Mouse (Mus musculus) heart, postnatal 25 days (tissue): ENCODE data around the gene Klf16. TPM values are rescaled to one million over a fixed set of nuclear protein-coding genes. Genes with fewer than 3 reads are reported as not detected.

ENCODE experiments used
- DNase-seq: peaks from one replicate; pipeline ENCODE4 v3.0.0; 2022; ENCODE audit warnings: low spot score
- intact Hi-C: fragments of 180-260 bp; cut with DNase I; formaldehyde crosslinking; loops from one replicate; pipeline ENCODE4 v1.15.1; 2025
- total RNA-seq, 2 experiments: library from RNA; stranded (reverse); gene quantifications; 2 replicates each; pipeline ENCODE4 v1.2.3; 2021

The Klf16 gene
- total RNA-seq, 2 experiments from 2014 or later, result 3.0 to 4.5 TPM

DNA sequence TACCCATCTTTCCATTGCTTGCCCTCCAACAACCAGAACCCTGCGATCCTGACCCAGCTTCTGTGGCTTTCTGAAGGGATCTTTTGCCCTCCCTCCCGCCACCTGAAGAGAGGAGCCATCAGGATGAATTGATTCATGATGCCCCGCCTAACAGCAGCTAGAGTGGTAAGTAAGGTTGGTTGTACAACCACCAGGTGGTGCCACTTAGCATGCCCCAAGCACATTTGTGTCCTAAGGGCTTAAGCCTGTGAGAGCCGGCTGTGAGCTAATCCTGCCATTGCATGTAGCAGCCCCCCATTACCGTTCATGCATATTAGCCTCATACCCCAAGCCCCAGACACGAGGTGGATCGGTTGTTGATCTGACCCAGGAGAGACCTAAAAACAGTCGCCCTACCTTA lies 1.8 kb upstream of the Klf16 start:
- intact Hi-C loops, result no loop called here
- no peak for DNase-seq

DNA sequence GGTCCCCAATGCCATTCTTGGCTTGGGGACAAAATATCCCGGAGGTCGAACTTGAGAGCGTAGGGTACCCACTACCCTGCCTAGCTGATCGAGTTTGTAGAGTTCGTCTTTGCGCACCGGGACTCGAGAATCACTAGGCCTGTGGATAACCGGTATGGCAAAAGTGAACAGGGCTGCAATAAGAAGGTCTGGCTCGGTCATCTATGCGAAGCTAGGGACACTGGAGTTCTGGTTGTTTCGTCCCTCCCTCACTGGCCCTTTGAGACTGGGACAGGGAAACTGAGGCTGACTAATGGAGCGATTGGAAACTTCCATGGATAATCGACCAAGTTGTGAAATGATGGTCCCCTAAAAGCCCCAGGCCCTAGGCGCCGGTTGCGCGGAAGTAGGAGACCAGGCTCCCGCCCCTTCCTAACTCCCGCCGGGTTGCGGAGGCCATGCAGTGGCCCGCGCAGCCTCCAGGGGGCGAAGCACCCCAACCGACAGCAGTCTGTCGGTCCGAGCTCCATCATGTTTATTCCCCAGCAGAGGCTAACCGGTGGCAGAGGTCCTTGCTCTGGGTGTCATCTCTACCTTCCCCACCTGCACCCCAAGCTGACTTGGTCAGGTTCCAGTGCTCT lies 1.1 kb upstream of the Klf16 start:
- peak; percentile 77 for DNase-seq
- intact Hi-C loops, result no loop called here

DNA sequence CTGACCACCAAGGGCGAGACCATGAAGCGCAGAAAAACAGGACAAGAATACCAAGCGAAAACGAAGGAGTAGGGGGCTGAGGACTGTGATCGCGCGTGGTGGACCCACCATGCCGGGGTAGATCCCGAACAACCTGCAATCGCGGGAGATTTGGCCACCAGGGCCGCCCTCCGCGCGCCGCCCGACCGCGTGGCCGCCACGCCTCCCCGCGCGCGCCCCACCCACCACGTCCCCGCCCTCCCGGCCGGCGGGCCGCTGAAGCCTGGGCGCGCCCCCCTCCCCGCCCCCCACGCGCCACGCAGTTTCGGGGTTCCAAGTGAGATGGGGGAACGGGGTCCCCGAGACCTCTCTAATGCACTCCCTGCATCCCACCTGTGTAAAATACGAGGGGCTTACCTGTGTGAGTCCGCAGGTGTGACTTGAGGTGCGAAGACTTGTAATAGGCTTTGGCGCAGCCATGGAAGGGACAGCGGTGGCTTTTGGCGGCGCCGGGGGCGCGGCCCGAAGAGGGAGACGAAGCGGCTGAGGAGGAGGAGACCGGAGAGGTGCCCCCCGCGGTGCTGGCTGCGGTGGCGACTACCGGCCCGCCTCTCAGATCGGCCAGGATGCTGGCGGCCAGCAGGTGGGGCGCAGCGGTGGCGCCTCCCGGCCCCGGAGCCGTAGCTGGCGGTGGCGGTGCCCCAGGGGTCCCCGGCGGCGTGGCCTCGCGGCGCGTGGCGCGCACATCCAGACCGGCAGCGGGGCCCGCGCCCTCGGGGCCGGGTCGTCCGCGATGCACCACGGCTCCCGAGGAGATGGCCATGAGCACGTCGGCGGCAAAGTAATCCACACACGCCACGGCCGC lies 548 bp downstream of the Klf16 start:
- intact Hi-C loops, result no loop called here
- no peak for DNase-seq

DNA sequence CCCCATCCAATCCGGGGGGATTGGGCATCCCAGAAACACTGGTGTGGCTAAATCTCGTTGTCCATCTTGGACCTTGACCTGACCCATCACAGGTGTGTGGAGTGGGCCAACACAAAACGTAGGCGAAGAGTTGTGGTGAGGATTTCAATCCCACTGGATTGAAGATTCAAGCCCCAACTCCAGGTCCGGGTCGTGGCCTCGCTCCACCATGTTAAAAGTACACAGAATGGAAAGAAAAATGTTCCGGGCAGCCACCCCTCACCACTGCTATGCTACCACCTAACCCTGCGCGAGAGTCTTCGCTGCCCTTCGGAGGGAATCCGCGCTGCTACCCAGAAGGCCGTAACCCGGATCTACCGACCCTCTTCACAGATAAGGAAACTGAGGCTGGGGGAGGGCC lies 1.2 kb downstream of the Klf16 start:
- intact Hi-C loops, result no loop called here
- DNase-seq, result no peak

DNA sequence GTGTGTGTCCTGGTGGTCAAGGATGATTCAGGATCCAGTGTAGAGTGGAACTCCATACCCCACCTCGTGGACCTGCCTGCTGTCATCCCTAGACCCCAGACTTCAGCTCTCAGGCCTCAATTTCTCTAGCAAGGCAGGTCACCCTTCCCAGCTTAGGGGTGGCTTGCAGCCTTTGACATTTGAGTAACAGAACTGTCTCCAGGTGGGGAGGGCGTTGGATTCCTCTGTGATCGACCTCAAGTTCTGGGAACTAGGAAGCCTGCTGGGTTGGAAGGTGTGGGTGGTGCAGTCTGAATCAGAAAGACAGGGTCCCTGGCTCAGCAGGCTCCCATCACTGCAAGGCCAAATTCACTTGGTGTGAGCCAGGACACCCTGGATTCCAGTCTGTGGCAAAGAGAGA lies 2.2 kb downstream of the Klf16 start:
- intact Hi-C loops, result no loop called here
- DNase-seq, result no peak

DNA sequence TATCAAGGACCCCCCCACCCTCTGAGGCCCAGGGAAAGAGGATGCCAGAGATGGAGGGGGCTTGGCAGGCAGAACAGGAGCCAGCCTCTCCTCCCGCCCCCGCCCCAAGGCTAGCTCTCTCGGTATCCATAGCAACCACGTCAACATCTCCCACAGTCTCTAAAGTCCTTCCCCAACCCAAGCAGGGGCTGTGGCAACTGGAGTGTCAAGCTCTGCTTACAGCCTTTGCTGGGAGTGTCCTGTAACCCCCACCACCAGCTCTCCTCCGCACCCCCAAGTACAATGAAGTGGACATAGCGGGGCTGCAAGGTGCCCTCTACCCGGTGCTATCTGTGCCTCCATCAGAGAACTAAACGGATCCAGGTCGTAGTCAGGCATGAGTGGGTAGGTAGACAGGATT lies 3.2 kb downstream of the Klf16 start:
- intact Hi-C loops, result no loop called here
- DNase-seq, result no peak

DNA sequence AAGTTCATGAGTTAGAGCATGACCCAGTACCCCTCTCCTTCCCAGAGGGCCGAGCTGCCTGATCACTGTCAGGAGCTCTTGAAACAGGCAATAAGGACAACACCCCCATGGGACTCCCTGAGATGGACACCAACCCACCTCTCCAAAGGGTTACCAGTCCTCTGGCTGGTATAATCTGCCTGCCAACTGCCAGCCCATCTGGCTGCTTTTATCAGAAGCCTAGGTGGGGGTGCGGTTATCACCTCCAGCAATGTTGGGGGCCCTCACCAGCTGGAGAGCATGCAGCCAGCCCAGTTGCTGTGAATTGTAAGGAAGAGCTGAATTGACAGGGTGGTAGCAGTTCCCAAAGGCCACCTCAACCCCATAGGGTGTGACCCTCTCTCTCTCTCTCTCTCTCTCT lies 4.6 kb downstream of the Klf16 start:
- intact Hi-C loops, result no loop called here
- DNase-seq, result no peak

DNA sequence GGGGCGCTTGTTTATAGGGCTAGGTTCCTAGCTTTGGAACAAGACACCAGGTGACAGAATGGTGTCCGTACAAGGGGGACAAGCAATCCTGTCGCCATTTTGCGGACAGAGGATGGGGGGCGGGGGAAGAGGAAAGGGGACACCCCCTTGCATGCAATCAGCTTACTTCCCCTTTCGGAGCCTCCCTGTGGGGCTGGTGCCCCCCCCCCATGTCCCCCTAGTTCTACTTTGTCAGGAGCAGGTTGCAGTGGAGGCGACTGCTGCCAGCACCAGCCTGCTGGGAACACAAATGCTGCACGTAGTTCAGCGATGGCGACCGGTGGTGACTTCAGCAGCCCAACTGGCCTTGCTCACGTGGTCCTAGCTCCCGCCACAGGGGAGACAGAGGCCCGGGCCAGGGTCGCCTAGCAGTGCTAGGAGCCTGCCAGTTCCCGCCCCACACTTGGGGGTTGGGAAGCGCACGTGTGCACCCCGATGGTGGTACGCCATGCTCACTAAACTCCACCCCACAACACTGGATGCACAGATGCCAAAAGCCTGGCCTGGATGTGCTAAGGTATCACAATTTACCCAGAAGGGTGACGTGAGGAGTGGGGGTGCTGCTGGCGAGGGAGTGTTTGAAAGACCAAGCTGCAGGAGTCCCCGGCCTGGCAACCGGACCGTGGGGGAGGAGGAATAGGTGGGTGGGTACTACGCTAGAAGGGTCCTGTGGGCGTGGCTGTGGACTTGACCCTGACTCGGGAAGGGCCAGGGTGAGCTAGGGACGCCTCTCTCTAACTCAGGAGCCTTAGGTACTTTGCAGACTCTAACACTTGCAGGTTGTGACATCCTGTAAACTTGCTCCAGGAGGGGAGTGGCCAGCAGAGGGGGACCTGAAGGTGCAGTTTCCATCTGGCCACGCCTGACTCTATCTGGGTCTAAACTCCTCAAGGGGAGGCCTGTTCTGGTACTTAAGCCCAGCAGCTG lies 6.0 kb downstream of the Klf16 start:
- no peak for DNase-seq
- intact Hi-C loops, result no loop called here

DNA sequence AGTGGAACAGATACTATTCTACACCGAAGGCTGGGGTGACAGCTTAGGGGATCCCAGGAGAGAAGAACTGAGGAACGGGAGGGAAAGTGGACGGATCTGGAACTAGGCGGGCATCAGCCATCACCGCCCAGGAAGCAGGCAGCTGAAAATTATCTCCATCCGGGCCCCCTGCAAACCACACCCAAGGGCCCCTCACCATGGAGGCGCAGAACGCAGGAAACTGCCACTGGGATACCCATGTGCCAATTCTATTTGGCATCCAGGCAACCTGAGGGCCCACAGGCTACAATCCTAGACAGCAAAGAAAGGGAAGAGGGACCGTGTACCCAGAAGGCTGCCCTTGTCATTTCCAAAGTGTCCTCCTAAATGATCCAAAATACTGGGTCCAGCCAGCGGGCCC lies 6.7 kb downstream of the Klf16 start:
- intact Hi-C loops, result no loop called here
- no peak for DNase-seq

DNA sequence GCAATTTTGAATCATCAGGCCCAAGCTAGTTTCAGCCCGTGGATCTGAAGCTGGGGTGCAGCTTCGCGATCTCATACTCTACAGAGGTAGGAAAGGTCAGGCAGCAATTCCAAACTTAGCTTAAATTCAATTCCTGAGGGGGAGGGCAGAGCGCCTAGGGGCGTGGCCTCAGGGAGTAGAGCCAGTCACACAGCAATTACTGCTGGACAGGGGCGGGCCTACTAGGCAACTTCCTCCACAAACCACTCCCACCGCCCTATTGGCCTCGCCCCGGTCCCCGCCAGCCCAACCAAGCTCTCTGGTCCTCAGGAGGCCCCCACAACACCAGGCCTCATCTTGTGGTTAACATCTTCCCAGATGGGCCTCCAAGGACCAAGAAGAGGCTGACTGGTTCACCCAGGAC lies 7.5 kb downstream of the Klf16 start:
- intact Hi-C loops, result no loop called here
- DNase-seq, result peak; percentile 39

DNA sequence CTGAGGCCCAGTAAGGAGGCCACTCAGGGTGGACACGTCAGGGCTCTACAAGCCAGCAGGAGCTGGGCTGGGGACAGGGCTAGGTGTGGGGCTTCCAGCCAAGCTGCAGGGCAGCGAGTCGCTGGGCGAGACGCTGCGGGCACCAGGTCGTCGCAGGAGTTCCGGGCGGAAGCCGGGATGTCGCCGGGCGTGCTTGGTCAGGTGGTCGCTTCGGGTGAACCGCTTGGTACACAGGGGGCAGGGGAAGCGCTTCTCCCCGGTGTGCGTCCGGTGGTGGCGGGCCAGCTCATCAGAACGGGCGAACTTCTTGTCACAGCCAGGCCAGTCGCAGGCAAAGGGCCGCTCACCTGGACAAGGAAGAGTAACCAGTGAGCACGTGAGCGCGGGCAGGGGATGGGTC lies 8.2 kb downstream of the Klf16 start:
- no peak for DNase-seq
- intact Hi-C loops, result no loop called here

DNA sequence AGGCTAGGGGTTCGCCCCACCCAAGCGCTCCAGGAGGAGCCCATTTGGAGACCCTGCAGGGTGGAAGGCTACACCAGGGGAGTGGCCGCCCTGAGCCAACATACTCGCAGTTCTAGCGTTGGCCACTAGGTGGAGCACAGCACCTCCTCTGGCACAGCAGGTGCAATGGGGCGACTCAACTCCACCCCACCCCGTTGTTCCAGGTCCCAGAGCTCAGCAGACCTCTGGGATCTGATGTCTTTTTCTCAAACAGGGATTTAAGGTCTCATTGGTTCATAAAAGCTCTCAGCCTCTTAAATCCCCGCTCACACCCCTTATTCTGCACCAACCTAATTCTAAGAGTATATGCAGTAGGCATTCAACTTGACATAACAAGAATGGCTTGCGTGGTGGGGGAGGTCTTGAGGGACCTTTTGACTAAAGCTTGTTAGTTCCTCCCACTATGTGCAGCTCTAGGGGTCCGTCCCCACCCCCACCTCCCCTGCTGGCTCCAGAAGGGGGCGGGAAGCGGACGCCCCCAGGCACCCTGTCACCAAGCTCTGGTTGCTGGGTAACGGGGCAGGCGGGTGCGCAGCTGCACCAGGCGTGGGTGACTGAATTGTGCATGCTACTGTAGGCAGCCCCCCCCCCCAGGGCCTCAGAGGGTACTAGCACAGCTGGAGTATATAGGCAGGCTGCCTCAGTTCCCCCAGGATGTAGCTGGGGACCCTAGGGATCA lies 10.6 kb downstream of the Klf16 start:
- intact Hi-C loops, result loop anchor here (1.0 kb wide), 1 partner anchor 122 kb away; no protein-coding TSS in a partner anchor
- DNase-seq, result peak; percentile 42

DNA sequence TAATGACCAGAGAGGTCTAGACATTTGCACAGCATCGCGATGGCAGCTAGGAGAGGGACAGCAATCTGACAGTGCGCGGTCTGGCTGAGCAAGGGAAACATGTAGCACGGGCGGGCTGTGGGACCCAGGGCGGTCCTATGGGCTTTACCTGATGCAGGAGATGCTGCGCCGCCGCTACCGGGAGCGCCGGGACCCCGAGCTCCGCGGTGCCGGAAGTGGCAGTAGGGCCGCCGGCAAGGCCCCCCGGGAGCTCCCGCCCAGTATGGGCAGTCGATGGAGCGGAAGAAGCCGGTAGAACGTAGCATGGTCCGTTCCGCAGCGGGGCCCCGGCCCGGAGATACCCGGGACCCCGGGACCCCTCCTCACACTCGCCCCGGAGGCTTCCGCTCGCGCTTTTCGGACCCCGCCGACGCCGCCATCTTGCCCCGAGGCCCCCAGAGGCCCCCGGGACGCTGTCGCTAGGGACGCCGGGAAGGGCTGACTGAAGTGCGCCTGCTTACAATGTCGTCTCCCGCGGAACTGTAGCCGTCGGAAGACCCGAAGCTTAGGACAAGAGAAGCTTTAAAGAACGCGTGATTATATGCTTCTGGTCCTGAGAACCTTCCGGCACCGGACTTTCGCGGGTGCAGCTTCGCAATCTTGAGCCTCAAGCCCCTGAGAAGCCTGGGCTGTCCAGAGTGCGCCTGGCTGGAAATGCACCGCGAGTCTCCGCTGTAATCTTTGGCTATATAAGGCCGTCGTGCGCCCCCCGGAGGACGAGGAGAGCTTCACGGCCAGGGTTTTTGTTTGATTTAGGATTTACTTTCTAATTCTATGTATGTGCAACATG lies 15.8 kb downstream of the Klf16 start, which contains the start of gene Rexo1:
TSS of gene Rexo1 (minus strand) at position 445 of the 829 bp plus-strand sequence.
- peak; percentile 84 for DNase-seq
- intact Hi-C loops, result no loop called here

DNA sequence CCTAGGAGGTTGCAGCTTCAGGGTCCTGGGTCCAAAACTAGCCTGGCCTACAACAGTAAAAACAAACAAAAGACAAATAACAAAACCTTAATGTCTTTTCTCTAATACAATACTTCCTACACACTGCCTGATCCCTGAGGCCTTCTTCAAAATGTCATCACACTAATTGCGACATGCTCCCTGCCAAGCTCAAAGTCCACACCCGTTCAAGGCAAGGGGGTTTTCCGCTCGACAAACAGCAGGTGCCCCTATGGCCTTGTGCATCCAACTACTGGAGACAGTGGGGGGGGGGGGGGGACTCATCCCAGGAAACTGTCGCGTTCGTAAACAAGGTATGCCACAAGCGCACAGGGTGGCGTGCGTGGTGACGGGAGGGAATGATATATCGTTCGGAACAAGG lies 16.5 kb downstream of the Klf16 start:
- intact Hi-C loops, result no loop called here
- no peak for DNase-seq

DNA sequence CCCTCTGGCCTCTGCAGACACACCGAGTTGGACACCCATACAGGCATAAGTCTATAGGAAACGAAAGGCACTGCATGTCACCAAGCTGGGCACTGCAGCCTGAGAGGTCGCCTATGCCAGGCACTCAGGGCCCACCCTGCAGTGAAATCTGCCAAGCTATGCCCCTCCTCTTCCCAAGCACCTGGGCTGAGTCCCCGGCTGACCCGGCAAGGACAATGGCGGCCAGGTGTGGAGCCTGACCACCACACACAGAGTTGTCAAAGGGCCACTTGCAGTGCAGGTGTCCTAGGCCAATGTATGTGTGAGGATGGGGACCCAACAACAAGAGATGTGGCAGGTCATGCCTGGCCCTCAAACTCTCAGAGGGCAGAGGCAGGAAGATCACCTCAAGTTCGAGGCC lies 17.7 kb downstream of the Klf16 start:
- no peak for DNase-seq
- intact Hi-C loops, result no loop called here

DNA sequence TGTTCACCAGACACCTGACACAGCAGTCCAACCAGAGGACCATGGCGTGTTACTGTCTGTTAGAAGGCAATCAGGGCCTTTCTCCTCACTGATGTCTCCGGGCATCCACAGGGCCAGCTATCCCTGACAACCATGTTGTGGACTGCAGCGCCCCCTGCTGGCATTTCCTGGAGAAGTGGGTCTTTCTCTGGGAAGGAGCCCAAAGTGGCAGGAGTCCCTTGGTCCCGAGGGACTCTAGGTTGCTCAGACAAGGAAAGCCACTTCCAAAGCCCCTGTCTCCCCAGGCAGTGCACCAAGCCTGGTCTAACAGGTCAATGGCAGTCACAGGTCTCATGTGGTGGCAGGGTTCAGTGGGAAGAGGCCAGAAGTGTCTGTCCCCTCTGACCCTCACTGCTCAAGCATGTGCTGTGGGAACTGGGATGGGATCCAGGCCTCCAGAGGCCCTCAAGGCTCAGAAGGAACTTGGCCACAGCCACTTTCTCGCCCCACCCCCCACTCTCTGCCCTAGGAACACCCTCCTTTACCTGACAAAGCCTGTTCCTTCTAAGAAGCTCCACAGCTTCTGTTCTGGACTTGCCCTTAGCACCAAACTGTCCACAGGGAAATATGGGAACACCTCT lies 19.7 kb downstream of the Klf16 start:
- DNase-seq, result no peak
- intact Hi-C loops, result no loop called here

DNA sequence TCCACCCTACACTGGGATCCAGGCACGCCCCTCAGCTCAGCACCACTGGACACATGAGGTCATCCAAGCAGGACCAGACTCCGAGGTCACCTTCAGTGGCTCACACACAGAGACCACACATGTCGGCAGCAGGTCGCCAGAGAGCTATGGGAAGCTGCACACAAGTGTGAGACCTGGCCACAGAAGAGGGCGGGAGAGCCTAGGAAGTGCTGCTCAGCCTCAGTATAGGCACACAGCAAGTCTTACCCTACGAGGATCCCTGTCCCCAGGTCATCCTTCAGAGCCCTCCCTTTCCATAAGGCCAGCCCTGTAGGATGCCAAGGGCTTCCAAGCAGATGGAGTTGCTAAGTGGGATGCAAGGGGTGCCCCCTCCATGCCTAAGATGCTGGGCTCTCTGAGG lies 23.1 kb downstream of the Klf16 start:
- no peak for DNase-seq
- intact Hi-C loops, result no loop called here

DNA sequence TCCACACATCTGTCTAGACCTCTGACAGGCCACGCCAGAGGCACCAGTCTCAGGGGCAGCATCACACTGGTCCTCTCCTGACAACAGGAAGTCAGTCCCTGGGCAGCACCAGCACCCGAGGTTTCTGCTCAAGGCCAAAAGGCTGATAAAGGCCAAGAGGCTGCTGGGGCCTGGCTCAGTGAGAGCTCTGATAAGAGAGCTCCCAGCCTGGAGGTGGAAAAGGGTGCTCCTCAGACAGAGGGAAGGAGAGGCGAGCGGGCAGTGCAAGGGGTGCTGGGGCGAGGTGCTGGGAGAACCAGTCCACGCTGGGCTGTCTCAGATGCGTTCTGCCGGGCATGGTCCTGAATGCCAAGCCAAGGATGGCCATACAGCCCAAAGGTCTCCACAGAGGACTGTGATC lies 23.5 kb downstream of the Klf16 start:
- intact Hi-C loops, result no loop called here
- no peak for DNase-seq

DNA sequence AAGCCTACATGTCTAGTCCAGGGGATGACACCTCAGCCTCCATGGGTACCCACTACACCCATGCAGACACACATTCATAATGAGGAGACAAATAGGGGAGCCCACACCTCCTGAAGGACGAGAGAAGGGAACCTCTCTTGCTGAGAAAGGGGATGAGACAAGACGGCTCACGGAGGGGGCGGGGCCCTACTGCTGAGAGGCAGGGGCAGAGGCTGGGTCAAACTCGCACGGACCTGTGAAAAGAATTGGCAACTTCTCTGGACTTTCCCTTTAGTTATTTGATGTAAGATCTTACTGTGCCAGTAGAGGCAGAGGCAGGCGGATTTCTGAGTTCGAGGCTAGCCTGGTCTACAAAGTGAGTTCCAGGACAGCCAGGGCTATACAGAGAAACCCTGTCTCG lies 24.8 kb downstream of the Klf16 start:
- intact Hi-C loops, result no loop called here

More for the DNA sequence above, 24.8 kb downstream of the Klf16 start:
- DNase-seq, result no peak
